1 mouse cellular context compared by ENCODE assay signal in genomic region chr13:22030493-22030892, GRCm38 (mm10).
TF ChIP-seq lines count a peak whose summit lies in the region.

No protein-coding gene starts in this region.

TF ChIP-seq in ES-E14, 5 proteins besides CTCF, POLR2A, EP300 and RAD21:
- TF ChIP-seq ZNF384 (IDR thresholded peaks at IDR 0.05; ENCODE audit: low read depth, low read length) (peak; percentile 83), MAFK (IDR thresholded peaks at IDR 0.05; ENCODE audit: insufficient read depth, low read depth, low read length) (no peak)
